23 mouse cellular contexts compared by ENCODE assay signal in the genomic region with DNA sequence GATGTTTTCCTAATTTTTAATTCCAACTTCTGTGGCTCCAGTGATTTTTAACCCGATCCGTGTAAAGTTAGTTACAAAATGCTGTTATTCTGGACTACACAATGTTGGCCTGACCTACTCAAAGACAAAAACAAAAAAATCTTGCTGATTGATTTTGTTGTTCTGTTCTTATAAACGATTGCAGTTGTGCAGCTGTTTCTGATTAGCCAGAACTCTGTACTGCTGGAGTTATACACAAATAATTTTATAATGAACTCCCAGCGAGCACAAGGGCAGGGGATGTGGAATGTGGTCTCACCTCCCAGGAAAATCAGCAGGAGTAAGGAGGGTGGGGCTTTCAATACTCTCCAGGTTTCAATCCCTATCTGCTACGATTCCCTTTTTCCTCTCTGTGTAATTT. TPM values are rescaled to one million over a fixed set of nuclear protein-coding genes. Genes with fewer than 3 reads are reported as not detected.
DNase-seq lines count a peak whose midpoint lies in the region; ATAC-seq lines count a peak whose summit lies in the region.
"Had no signal": no experiment of that assay in that cellular context is flagged by ENCODE, and none has a peak within 500 bp of the region (broad histone marks: within the 10 kb centered on the region; RNA-seq: fewer than 3 reads in every experiment).

No protein-coding gene starts in this region.

- no peaks in the 10 kb centered on the region for H3K9me3 ChIP-seq in embryonic facial prominence, embryonic 11.5 days (replicated peaks; ENCODE audit: control insufficient read depth, low read length)
- H3K9me3 ChIP-seq in embryonic facial prominence, embryonic 10.5 days, result no peaks in the 10 kb centered on the region
- H3K9me3 ChIP-seq in embryonic facial prominence, embryonic 12.5 days, result no peaks in the 10 kb centered on the region
- H3K9me3 ChIP-seq in limb, embryonic 13.5 days, result no peaks in the 10 kb centered on the region
- H3K9me3 ChIP-seq: G1E; heart, embryonic 13.5 days; hindbrain, embryonic 12.5 days had no signal

- 49% methylated on average over 5 of the region's 5 CpGs for WGBS in embryonic facial prominence, embryonic 11.5 days
- WGBS in embryonic facial prominence, embryonic 10.5 days, result 64% methylated on average over 5 of the region's 5 CpGs
- WGBS in embryonic facial prominence, embryonic 12.5 days, result 43% methylated on average over 5 of the region's 5 CpGs
- 42% methylated on average over 5 of the region's 5 CpGs for WGBS in limb, embryonic 13.5 days

- H3K4me2 ChIP-seq in embryonic facial prominence, embryonic 11.5 days (ENCODE audit: low read depth, low read length), result no peak overlapping the region
- H3K4me2 ChIP-seq in embryonic facial prominence, embryonic 12.5 days (replicated peaks), result no peak overlapping the region
- H3K4me2 ChIP-seq in limb, embryonic 13.5 days (replicated peaks), result no peak overlapping the region; the same call in 1 of the 2 replicates
- H3K4me2 ChIP-seq: heart, embryonic 13.5 days; hindbrain, embryonic 12.5 days had no signal

- H3K4me3 ChIP-seq in embryonic facial prominence, embryonic 11.5 days (ENCODE audit: low read depth, low read length), result no peak overlapping the region
- H3K4me3 ChIP-seq in embryonic facial prominence, embryonic 10.5 days, result no peak overlapping the region
- H3K4me3 ChIP-seq in embryonic facial prominence, embryonic 12.5 days, result no peak overlapping the region
- no peak overlapping the region for H3K4me3 ChIP-seq in limb, embryonic 13.5 days
- H3K4me3 ChIP-seq: heart, embryonic 13.5 days; hindbrain, embryonic 12.5 days had no signal

- no peak overlapping the region for H3K27ac ChIP-seq in embryonic facial prominence, embryonic 11.5 days (replicated peaks; ENCODE audit: low read depth, low read length)
- H3K27ac ChIP-seq in embryonic facial prominence, embryonic 10.5 days (replicated peaks), result no peak overlapping the region
- peak overlapping the region; percentile 56 for H3K27ac ChIP-seq in embryonic facial prominence, embryonic 12.5 days
- peak overlapping the region; percentile 63; the same call in 1 of the 2 replicates for H3K27ac ChIP-seq in limb, embryonic 13.5 days
- H3K27ac ChIP-seq: heart, embryonic 13.5 days; hindbrain, embryonic 12.5 days had no signal

- no peak overlapping the region for H3K9ac ChIP-seq in embryonic facial prominence, embryonic 11.5 days (replicated peaks; ENCODE audit: low read length)
- no peak overlapping the region for H3K9ac ChIP-seq in embryonic facial prominence, embryonic 12.5 days
- no peak overlapping the region for H3K9ac ChIP-seq in limb, embryonic 13.5 days
- H3K9ac ChIP-seq: heart, embryonic 13.5 days; hindbrain, embryonic 12.5 days had no signal

- no peaks in the 10 kb centered on the region; the same call in 1 of the 2 replicates for H3K4me1 ChIP-seq in embryonic facial prominence, embryonic 11.5 days (ENCODE audit: control insufficient read depth, insufficient read depth, low read length)
- H3K4me1 ChIP-seq in embryonic facial prominence, embryonic 10.5 days, result peaks cover 48% of the 10 kb centered on the region
- peaks cover 28% of the 10 kb centered on the region for H3K4me1 ChIP-seq in embryonic facial prominence, embryonic 12.5 days
- peaks cover 40% of the 10 kb centered on the region for H3K4me1 ChIP-seq in limb, embryonic 13.5 days

- ATAC-seq in embryonic facial prominence, embryonic 11.5 days (replicated peaks; ENCODE audit: insufficient number of reproducible peaks, low FRiP score, low TSS enrichment, low read depth), result no peak
- no peak for ATAC-seq in embryonic facial prominence, embryonic 12.5 days (ENCODE audit: insufficient number of reproducible peaks, insufficient read depth, low FRiP score, low TSS enrichment)
- no peak for ATAC-seq in limb, embryonic 13.5 days (ENCODE audit: low FRiP score, low read depth)
- ATAC-seq: activated CD4-positive, CD25-positive, alpha-beta regulatory T cell, adult 4 months; CD4-positive, CD25-positive, alpha-beta regulatory T cell, adult 4 months; forebrain, embryonic 16.5 days; hindbrain, embryonic 16.5 days; inflammation-experienced regulatory T-cells, adult 6 months; intestine, postnatal 0 days had no signal

- H3K36me3 ChIP-seq in embryonic facial prominence, embryonic 11.5 days (replicated peaks; ENCODE audit: control insufficient read depth, insufficient read depth, low read depth, low read length), result no peaks in the 10 kb centered on the region
- H3K36me3 ChIP-seq in embryonic facial prominence, embryonic 10.5 days (replicated peaks), result peaks cover 11% of the 10 kb centered on the region
- H3K36me3 ChIP-seq in embryonic facial prominence, embryonic 12.5 days, result 0 out of 2 replicates have a peak, but pooled peaks cover 5% of the 10 kb centered on the region
- peaks cover 12% of the 10 kb centered on the region for H3K36me3 ChIP-seq in limb, embryonic 13.5 days
- H3K36me3 ChIP-seq: G1E; hindbrain, embryonic 12.5 days had no signal

- peak; percentile 73 for DNase-seq in embryonic facial prominence, embryonic 11.5 days (ENCODE audit: low spot score)
- no peak for DNase-seq in embryonic facial prominence, embryonic 10.5 days (ENCODE audit: low spot score)
- peak; percentile 53 for DNase-seq in forelimb bud, embryonic 11.5 days (ENCODE audit: low read depth, low spot score)
- no peak for DNase-seq in urinary bladder, postnatal 10 days (ENCODE audit: low spot score)
- DNase-seq in thymus, adult 18-20 months, result no peak
- DNase-seq in gastrocnemius, postnatal 10 days, result no peak
- DNase-seq: adrenal gland, postnatal 25 days; B cell, adult 2 months; cerebellum, adult 2 months; cerebellum, postnatal 10 days; gastrocnemius, postnatal 25 days; heart, postnatal 4 days had no signal

- H3K27me3 ChIP-seq in embryonic facial prominence, embryonic 11.5 days (ENCODE audit: control insufficient read depth, insufficient read depth, low read length), result no peaks in the 10 kb centered on the region
- no peaks in the 10 kb centered on the region for H3K27me3 ChIP-seq in embryonic facial prominence, embryonic 10.5 days (replicated peaks; ENCODE audit: low read depth, poor library complexity, severe bottlenecking)
- H3K27me3 ChIP-seq in embryonic facial prominence, embryonic 12.5 days, result no peaks in the 10 kb centered on the region
- no peaks in the 10 kb centered on the region for H3K27me3 ChIP-seq in limb, embryonic 13.5 days
- H3K27me3 ChIP-seq: heart, embryonic 13.5 days; hindbrain, embryonic 12.5 days had no signal

RNA-seq across cellular contexts. Expression of gene Wipf1, which starts 10.6 kb away (rescaled TPM):
- polyA plus RNA-seq in embryonic facial prominence, embryonic 11.5 days (2014; fragmentation: Nextera tagmentation; extraction: Ambion mirVana), result 15.9 and 17.5 TPM in 2 replicates
- 12.0 and 12.7 TPM in 2 replicates for polyA plus RNA-seq in embryonic facial prominence, embryonic 10.5 days (2016; fragmentation: Nextera tagmentation; extraction: Ambion mirVana)
- 14.1 and 14.5 TPM in 2 replicates for polyA plus RNA-seq in embryonic facial prominence, embryonic 12.5 days (2016; fragmentation: Nextera tagmentation; extraction: Ambion mirVana)
- 14.6 and 16.2 TPM in 2 replicates for polyA plus RNA-seq in limb, embryonic 13.5 days (2015; fragmentation: Nextera tagmentation; extraction: Ambion mirVana)
- 10 to 100 TPM; 21.5 to 27.6 TPM for total RNA-seq in gastrocnemius, postnatal 10 days (2021)

Comparison
In these comparisons a context has a peak if more than half of its experiments do, and no peak if none do; other contexts are left out.
1. DNase-seq: peak in embryonic facial prominence, embryonic 11.5 days (single experiment) and forelimb bud, embryonic 11.5 days (single experiment); none in embryonic facial prominence, embryonic 10.5 days (single experiment), urinary bladder, postnatal 10 days (single experiment), thymus, adult 18-20 months (0 of 2) and gastrocnemius, postnatal 10 days (single experiment).
2. H3K27ac ChIP-seq: peak in embryonic facial prominence, embryonic 12.5 days (single experiment) and limb, embryonic 13.5 days (single experiment); none in embryonic facial prominence, embryonic 11.5 days (single experiment) and embryonic facial prominence, embryonic 10.5 days (single experiment).